Mouse (Mus musculus) spleen, postnatal 0 days (tissue): ENCODE data around the gene Pramef25. TPM values are rescaled to one million over a fixed set of nuclear protein-coding genes. Genes with fewer than 3 reads are reported as not detected.

Experiments used
- polyA plus RNA-seq: library from polyadenylated mRNA; unstranded; fragments of >200 nt; fragmentation: Nextera tagmentation; extraction: Ambion mirVana; gene quantifications from 2 replicates; pipeline ENCODE4 v1.2.1, GENCODE M21; 2015

Pramef25 gene
- not detected in 2 replicates for polyA plus RNA-seq

DNA sequence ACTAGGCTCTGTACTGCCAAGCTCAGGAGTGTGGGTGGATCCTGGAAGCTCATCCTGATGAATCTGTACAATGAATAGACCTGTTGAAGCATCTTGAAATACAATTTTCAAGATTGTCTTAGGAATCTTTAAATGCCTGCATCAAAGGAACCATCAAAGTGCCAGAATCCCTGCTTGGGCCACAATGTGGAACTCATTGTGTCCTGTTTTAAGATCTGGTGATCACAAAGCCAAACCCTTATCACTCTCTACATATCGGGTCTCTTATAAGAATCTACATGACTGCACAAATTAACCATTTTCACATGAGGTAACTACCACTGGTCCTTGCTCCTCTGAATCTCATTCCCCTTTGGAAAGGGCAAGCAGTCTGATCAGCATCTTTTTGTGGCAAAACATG lies at the start of gene Pramef25:
Gene Pramef25 (minus strand): TSS at position 101 of the 400 bp plus-strand sequence.

DNA sequence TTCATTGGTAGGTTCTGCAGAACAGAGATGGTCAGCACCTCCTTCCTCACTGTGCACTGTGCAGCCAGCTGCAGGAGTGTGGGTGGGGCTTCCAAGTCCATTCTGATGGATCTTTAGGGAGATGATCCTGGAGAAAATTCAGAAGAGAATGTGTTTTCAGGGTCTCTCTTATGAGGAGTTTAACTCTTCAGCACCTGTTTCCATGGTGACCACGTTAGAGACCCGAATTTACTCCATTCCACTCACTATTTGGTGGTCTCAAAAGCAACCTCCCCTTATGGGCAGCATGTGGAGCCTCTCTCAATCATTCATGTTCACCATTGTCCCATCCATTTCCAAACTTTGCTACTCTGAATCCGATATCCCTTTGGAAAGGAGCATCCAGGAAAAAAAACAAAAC lies 43.5 kb upstream of the Pramef25 start, which contains the start of gene Pramef17:
Gene Pramef17 (minus strand): TSS at position 101 of the 400 bp plus-strand sequence.

DNA sequence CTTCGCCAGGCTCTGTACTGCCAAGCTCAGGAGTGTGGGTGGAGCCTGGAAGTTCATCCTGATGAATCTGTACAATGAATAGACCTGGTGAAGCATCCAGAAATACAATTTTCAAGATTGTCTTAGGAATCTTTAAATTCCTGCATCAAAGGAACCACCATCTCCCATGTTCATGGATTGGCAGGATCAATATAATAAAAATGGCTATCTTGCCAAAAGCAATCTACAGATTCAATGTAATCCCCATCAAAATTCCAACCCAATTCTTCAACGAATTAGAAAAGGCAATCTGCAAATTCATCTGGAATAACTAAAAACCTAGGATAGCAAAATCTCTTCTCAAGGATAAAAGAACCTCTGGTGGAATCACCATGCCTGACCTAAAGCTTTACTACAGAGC lies 16.0 kb upstream of the Pramef25 start, which contains the start of gene Gm13101:
Gene Gm13101 (minus strand): TSS at position 101 of the 400 bp plus-strand sequence.

DNA sequence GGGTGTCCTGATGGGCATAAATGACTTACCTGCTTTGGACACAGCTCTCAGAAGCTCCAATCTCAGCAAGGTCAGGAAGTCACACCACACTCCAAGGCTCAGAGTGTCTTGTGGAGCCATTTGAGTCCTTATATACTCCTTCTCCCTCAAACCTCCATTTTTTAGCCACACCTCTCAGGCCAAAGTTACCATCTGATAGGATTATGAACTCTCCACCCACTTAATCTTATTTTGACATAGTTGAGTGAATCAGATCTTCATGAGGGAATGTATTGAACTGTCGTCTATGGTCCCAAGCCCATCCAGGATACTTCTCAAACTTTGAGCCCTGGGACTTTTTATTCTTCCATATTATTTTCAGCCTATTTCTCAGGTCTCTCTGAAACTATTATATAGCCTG lies 50.5 kb downstream of the Pramef25 start, which contains the start of gene Pramef6:
Gene Pramef6 (minus strand): TSS at position 101 of the 400 bp plus-strand sequence.

Other genes starting within 250 kb of the Pramef25 start
- not detected in 2 replicates for gene Gm13089, start 248.3 kb downstream of the Pramef25 start, polyA plus RNA-seq
- not detected in 2 replicates for gene Gm13078, start 231.6 kb downstream of the Pramef25 start, polyA plus RNA-seq
- not detected in 2 replicates for gene Gm13023, start 161.7 kb downstream of the Pramef25 start, polyA plus RNA-seq
- gene Gm13084, start 134.9 kb downstream of the Pramef25 start, polyA plus RNA-seq, result not detected in 2 replicates
- gene Gm13103, start 104.5 kb downstream of the Pramef25 start, polyA plus RNA-seq, result not detected in 2 replicates
- not detected in 2 replicates for gene Pramef6, start 50.6 kb downstream of the Pramef25 start, polyA plus RNA-seq
- not detected in 2 replicates for gene Gm13101, start 15.9 kb upstream of the Pramef25 start, polyA plus RNA-seq
- gene Pramef17, start 43.4 kb upstream of the Pramef25 start, polyA plus RNA-seq, result not detected in 2 replicates
- gene Pramel4, start 108.1 kb upstream of the Pramef25 start, polyA plus RNA-seq, result not detected in 2 replicates
- not detected in 2 replicates for gene Gm13102, start 155.5 kb upstream of the Pramef25 start, polyA plus RNA-seq
- gene Oog3, start 211.6 kb upstream of the Pramef25 start, polyA plus RNA-seq, result not detected in 2 replicates
- not detected in 2 replicates for gene Oog2, start 239.7 kb upstream of the Pramef25 start, polyA plus RNA-seq